Mouse (Mus musculus) lung, postnatal 0 days (tissue): Measurements from ENCODE around the gene Foxs1.

Source experiments
- CTCF ChIP-seq: IDR thresholded peaks from 2 replicates; pipeline ENCODE4 v1.5.1; 2016; ENCODE audit warnings: antibody characterized with exemption, mild to moderate bottlenecking
- EP300 ChIP-seq: IDR thresholded peaks from 2 replicates; pipeline ENCODE4 v1.6.1; 2016; ENCODE audit warnings: antibody characterized with exemption, mild to moderate bottlenecking, control low read depth

DNA sequence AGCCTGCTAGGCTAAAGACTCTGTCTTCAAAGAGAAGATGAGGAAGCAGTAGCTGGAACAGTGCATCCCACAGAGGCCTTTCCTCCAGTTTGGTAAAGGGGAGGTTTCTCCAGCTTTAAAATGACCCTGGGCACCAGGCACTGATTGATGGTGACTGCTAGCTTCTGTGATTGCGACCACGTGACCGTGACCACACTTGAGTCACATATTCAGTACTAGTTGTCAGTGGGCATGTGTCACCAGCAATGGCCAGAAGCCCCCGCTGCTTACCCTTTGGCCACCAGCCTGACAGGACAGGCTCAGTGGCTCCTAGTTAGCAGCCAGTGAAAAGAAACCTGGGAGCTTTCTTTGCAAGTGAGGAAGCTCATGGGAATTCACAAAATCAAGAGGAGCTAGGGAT, 29.4 kb downstream of the Foxs1 start:
- TF ChIP-seq CTCF (no peak), EP300 (no peak)
